Mouse (Mus musculus) CH12.LX (cell line): ENCODE measurements around the gene Edc3. TPM values are rescaled to one million over a fixed set of nuclear protein-coding genes. Genes with fewer than 3 reads are reported as not detected.

Experiments used
- DNase-seq: peaks from one replicate; pipeline ENCODE4 v3.0.0-alpha.2; 2013; ENCODE audit errors: extremely low read depth
- H3K27ac ChIP-seq: 2 replicates; pipeline ENCODE4 v1.5.1; 2012; ENCODE audit warnings: low read depth, mild to moderate bottlenecking, control low read depth, moderate library complexity; ENCODE audit not compliant: insufficient read depth
- H3K27me3 ChIP-seq: replicated peaks from 2 replicates; pipeline ENCODE3; 2012; ENCODE audit warnings: inconsistent platforms
- H3K36me3 ChIP-seq, 2 experiments: replicated peaks in 1 of 2; 2 replicates each; pipeline versions ENCODE3 to v1.6.1; 2012; ENCODE audit warnings: inconsistent platforms in 1 of 2, low read length in 1 of 2, mild to moderate bottlenecking in 1 of 2, mixed read lengths in 1 of 2, moderate library complexity in 1 of 2; ENCODE audit not compliant: control insufficient read depth in 1 of 2, insufficient read depth in 1 of 2
- H3K4me1 ChIP-seq, 2 experiments: 2 replicates each; pipeline ENCODE4 v1.6.1; 2012; ENCODE audit warnings: inconsistent platforms in 1 of 2, moderate library complexity in 1 of 2; ENCODE audit not compliant: insufficient read depth in 2 of 2, control insufficient read depth in 1 of 2
- H3K4me2 ChIP-seq: 2 replicates; pipeline ENCODE4 v1.6.1; 2012; ENCODE audit warnings: low read depth, mild to moderate bottlenecking, control low read depth; ENCODE audit not compliant: poor library complexity, insufficient read depth, severe bottlenecking
- H3K4me3 ChIP-seq, 3 experiments: fragments of 150-350 bp in 1 of 3; sonication (generic) in 1 of 3; replicated peaks in 1 of 3; 2 replicates each; pipeline versions ENCODE3 to v1.5.1; 2011 to 2012; ENCODE audit warnings: low read depth in 2 of 3, low read length in 2 of 3, mild to moderate bottlenecking in 2 of 3, moderate library complexity in 2 of 3, control low read depth in 1 of 3, improper control_type of control experiment in 1 of 3, inconsistent platforms in 1 of 3, mixed read lengths in 1 of 3; ENCODE audit not compliant: poor library complexity in 1 of 3
- H3K79me2 ChIP-seq: replicated peaks from 2 replicates; pipeline ENCODE4 v1.6.1; 2012; ENCODE audit warnings: mild to moderate bottlenecking, moderate library complexity; ENCODE audit not compliant: control insufficient read depth, poor library complexity, insufficient read depth, severe bottlenecking; ENCODE audit errors: extremely low read depth
- H3K9ac ChIP-seq: 2 replicates; pipeline ENCODE4 v1.6.1; 2012; ENCODE audit warnings: low read depth, mild to moderate bottlenecking, control low read depth, moderate library complexity; ENCODE audit not compliant: insufficient read depth
- H3K9me3 ChIP-seq: replicated peaks from 2 replicates; pipeline ENCODE3; 2012; ENCODE audit warnings: low read length, inconsistent platforms, mixed read lengths
- CHD2 ChIP-seq: IDR thresholded peaks from 2 replicates; pipeline ENCODE4 v1.6.1; 2011; ENCODE audit warnings: low read length, improper control_type of control experiment
- E2F4 ChIP-seq: IDR thresholded peaks from 2 replicates; pipeline ENCODE4 v1.6.1; 2011; ENCODE audit warnings: low read depth, low read length, improper control_type of control experiment; ENCODE audit not compliant: insufficient replicate concordance
- ELF1 ChIP-seq: IDR thresholded peaks from 2 replicates; pipeline ENCODE4 v1.6.1; 2014; ENCODE audit warnings: low read depth, mild to moderate bottlenecking, inconsistent platforms, low read length, improper control_type of control experiment
- EP300 ChIP-seq: IDR thresholded peaks from 2 replicates; pipeline ENCODE4 v1.6.1; 2011; ENCODE audit warnings: low read length, improper control_type of control experiment
- ETS1 ChIP-seq: conservative IDR thresholded peaks from 2 replicates; pipeline ENCODE4 v1.6.1; 2012; ENCODE audit warnings: low read depth, mild to moderate bottlenecking, inconsistent platforms, low read length, improper control_type of control experiment, moderate library complexity
- IRF4 ChIP-seq: IDR thresholded peaks from 2 replicates; pipeline ENCODE4 v1.6.1; 2014; ENCODE audit warnings: low read depth, mild to moderate bottlenecking, inconsistent platforms, low read length, improper control_type of control experiment
- JUN ChIP-seq: IDR thresholded peaks from 2 replicates; pipeline ENCODE4 v1.6.1; 2011; ENCODE audit warnings: low read depth, mild to moderate bottlenecking, low read length, improper control_type of control experiment, moderate library complexity; ENCODE audit not compliant: insufficient read depth
- MAX ChIP-seq: IDR thresholded peaks from 2 replicates; pipeline ENCODE4 v1.6.1; 2011; ENCODE audit warnings: low read length, improper control_type of control experiment
- MXI1 ChIP-seq: IDR thresholded peaks from 2 replicates; pipeline ENCODE4 v1.6.1; 2011; ENCODE audit warnings: mild to moderate bottlenecking, low read depth, low read length, improper control_type of control experiment
- NELFE ChIP-seq: IDR thresholded peaks from 2 replicates; pipeline ENCODE4 v1.6.1; 2011; ENCODE audit warnings: low read depth, low read length, improper control_type of control experiment
- POLR2A ChIP-seq: IDR thresholded peaks from 2 replicates; pipeline ENCODE4 v1.6.1; 2011; ENCODE audit warnings: low read depth, mild to moderate bottlenecking, improper control_type of control experiment, low read length
- SIN3A ChIP-seq: IDR thresholded peaks from 2 replicates; pipeline ENCODE4 v1.6.1; 2012; ENCODE audit warnings: low read length, improper control_type of control experiment, inconsistent platforms
- SMC3 ChIP-seq: IDR thresholded peaks from 2 replicates; pipeline ENCODE4 v1.6.1; 2011; ENCODE audit warnings: low read depth, low read length, improper control_type of control experiment
- TCF12 ChIP-seq: IDR thresholded peaks from 2 replicates; pipeline ENCODE4 v1.6.1; 2014; ENCODE audit warnings: low read depth, mild to moderate bottlenecking, inconsistent platforms, low read length, improper control_type of control experiment
- ZKSCAN1 ChIP-seq: IDR thresholded peaks from 2 replicates; pipeline ENCODE4 v1.6.1; 2012; ENCODE audit warnings: low read depth, inconsistent platforms, low read length, improper control_type of control experiment, borderline replicate concordance
- dilution Hi-C: fragments of 300-500 bp; cut with MboI; formaldehyde crosslinking; loops from 2 replicates; pipeline ENCODE4 v1.14.3; 2020; ENCODE audit warnings: low sequenced_read_pairs; ENCODE audit not compliant: extremely low pct_unique_long_range_greater_than_20kb, extremely low pct_ligation_motif_present
- in situ Hi-C: fragments of 300-500 bp; cut with MboI; formaldehyde crosslinking; loops from 3 replicates; pipeline ENCODE4 v1.14.3; 2019; ENCODE audit warnings: low sequenced_read_pairs, low pct_ligation_motif_present, low pct_unique_long_range_greater_than_20kb, mixed read lengths
- polyA plus RNA-seq: library from polyadenylated mRNA; unstranded; fragments of >175 nt; gene quantifications from 2 replicates; pipeline ENCODE4 v1.2.1, GENCODE M21; 2012; ENCODE audit warnings: low read depth; ENCODE audit not compliant: insufficient read length
- total RNA-seq, 2 experiments: library from RNA; depleted of rRNA; stranded (reverse); fragments of 300-350 nt in 1 of 2; fragments of >200 nt in 1 of 2; gene quantifications; 2 replicates each; pipeline ENCODE4 v1.2.3; 2012 to 2014

Gene Edc3
- total and polyA plus RNA-seq, 3 experiments = 10.6 to 24.1 (median 13.6) TPM

GRCm38 (mm10) chr9:57769539-57770069 is 61.3 kb downstream of the Edc3 start:
- TF ChIP-seq TCF12 (peak; percentile 95), MAX (0 out of 2 replicates have a peak, but pooled peaks have one; percentile 16), POLR2A (peak; percentile 45; the same call in 1 of the 2 replicates), SMC3 (no peak), IRF4 (0 out of 2 replicates have a peak, but pooled peaks have one; percentile 21), CHD2 (no peak), EP300 (peak; percentile 51), ELF1 (peak; percentile 67), E2F4 (no peak), ETS1 (peak; percentile 45; the same call in 1 of the 2 replicates), SIN3A (0 out of 2 replicates have a peak, but pooled peaks have one; percentile 45), NELFE (0 out of 2 replicates have a peak, but pooled peaks have one; percentile 29), MXI1 (peak; percentile 36; the same call in 1 of the 2 replicates), ZKSCAN1 (no peak)
- Histone ChIP-seq H3K4me1 (peaks cover 13 to 37% of the 10 kb centered on the region in 2 experiments), H3K79me2 (peaks cover 2% of the 10 kb centered on the region; the same call in 1 of the 2 replicates), H3K9ac (no peak overlapping the region), H3K9me3 (no peaks in the 10 kb centered on the region), H3K27me3 (peaks cover 14% of the 10 kb centered on the region), H3K36me3 (no peaks in the 10 kb centered on the region), H3K4me3 (peak overlapping the region in 1 of 3 experiments; percentile 11), H3K27ac (no peak overlapping the region), H3K4me2 (0 out of 2 replicates have a peak overlapping the region, but pooled peaks have one; percentile 27)
- in situ Hi-C loops = no loop called here
- peak; percentile 55 for DNase-seq
- dilution Hi-C loops = no loop called here

- H3K4me2 ChIP-seq = no peak overlapping the region
- H3K9ac ChIP-seq = no peak overlapping the region
- no peaks in the 10 kb centered on the region for H3K79me2 ChIP-seq
- H3K4me3 ChIP-seq = no peak overlapping the region
- no peaks in the 10 kb centered on the region for H3K36me3 ChIP-seq
- H3K27me3 ChIP-seq = peaks cover 14% of the 10 kb centered on the region
- DNase-seq = no peak
- in situ Hi-C loops (no loop called here), dilution Hi-C loops (no loop called here)
- no peak overlapping the region for H3K27ac ChIP-seq
- TF ChIP-seq MAX = 0 out of 2 replicates have a peak, but pooled peaks have one; percentile 13
- 0 out of 2 replicates have a peak, but pooled peaks have one; percentile 1 for TF ChIP-seq IRF4
- TF ChIP-seq JUN = no peak
- TF ChIP-seq NELFE = 0 out of 2 replicates have a peak, but pooled peaks have one; percentile 3
- peaks cover 13 to 37% of the 10 kb centered on the region in 2 experiments for H3K4me1 ChIP-seq
- no peaks in the 10 kb centered on the region for H3K9me3 ChIP-seq
These were observed 61.9 kb downstream of the Edc3 start for GRCm38 (mm10) chr9:57770214-57770613.
